8 mouse cellular contexts compared by ENCODE assay signal in the genomic region with DNA sequence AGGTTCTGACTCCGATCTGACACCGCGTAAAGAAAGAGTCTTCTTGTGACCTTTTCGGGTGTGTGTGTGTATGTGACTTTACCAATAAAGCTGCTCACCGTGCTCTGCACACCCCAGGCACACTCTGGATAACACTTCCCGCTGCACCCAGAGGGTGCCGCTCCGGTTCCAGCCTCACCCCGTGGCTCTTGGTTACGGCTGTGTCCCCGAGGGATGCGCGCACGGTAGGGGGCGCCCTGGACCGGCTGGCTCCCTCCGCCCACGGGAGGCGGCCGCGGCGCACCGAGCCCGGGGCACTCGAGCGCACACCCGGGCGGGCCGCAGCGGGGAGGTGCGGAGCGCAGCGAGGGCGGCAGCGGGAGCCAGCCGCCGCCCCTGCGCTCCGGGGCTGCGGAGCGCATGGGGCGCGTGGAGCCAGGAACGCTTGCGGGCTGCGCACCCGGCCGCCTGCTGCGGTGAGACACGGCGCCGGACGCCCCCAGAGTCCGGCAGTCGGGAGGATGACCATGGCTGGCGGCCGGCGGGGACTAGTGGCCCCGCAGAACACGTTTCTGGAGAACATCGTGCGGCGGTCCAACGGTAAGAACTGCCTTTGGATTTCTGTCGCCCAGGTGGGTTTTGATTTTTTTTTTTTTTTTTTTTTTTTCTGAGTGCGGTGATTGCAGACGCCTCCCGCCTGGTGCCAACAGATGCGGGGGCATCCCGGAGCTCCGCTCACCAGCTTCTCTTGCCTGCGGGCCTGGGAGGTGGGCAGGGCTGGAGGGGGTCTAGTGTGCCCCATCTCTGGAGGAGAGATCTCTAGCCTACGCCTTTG. TPM values are rescaled to one million over a fixed set of nuclear protein-coding genes. Genes with fewer than 3 reads are reported as not detected.
DNase-seq lines count a peak whose midpoint lies in the region; ATAC-seq lines count a peak whose summit lies in the region.

Kcnh1 (plus strand) TSS at position 267 of the 814 bp plus-strand sequence.

- H3K4me3 ChIP-seq in hindbrain, embryonic 10.5 days, result peak within 1 kb of the TSS; percentile 61
- peak within 1 kb of the TSS; percentile 55 for H3K4me3 ChIP-seq in lung, embryonic 15.5 days

- H3K27me3 ChIP-seq in hindbrain, embryonic 10.5 days (ENCODE audit: insufficient read depth, poor library complexity, severe bottlenecking), result peaks cover 54% of the 10 kb centered on the region
- peaks cover 31% of the 10 kb centered on the region for H3K27me3 ChIP-seq in lung, embryonic 15.5 days

- WGBS in hindbrain, embryonic 10.5 days, result 2% methylated on average over 73 of the region's 73 CpGs
- under 1% methylated on average over 71 of the region's 73 CpGs for WGBS in lung, embryonic 15.5 days

- H3K27ac ChIP-seq in hindbrain, embryonic 10.5 days, result peak within 1 kb of the TSS; percentile 72
- H3K27ac ChIP-seq in lung, embryonic 15.5 days, result no peak within 1 kb of the TSS

- H3K9me3 ChIP-seq in hindbrain, embryonic 10.5 days, result no peaks in the 10 kb centered on the region
- H3K9me3 ChIP-seq in lung, embryonic 15.5 days, result no peaks in the 10 kb centered on the region

- DNase-seq in MN1 (ENCODE audit: low spot score), result peak; percentile 81
- peak; percentile 94 for DNase-seq in cerebellum, adult 8-10 months
- DNase-seq in frontal cortex, adult 2 months (ENCODE audit: extremely low spot score in 1 of 2, low spot score in 1 of 2), result peak; percentile 78 to 98
- DNase-seq in hindbrain, embryonic 10.5 days (ENCODE audit: low spot score), result peak; percentile 82
- peak; percentile 91 for DNase-seq in layer of hippocampus, adult 9-11 months
- peak; percentile 88 for DNase-seq in ovary, postnatal 14 days (ENCODE audit: low spot score)
- peak; percentile 70 for DNase-seq in thymus, postnatal 0 days (ENCODE audit: low spot score)

- ATAC-seq in lung, embryonic 15.5 days (ENCODE audit: borderline replicate concordance, extremely low read depth, low FRiP score, low TSS enrichment), result peak; percentile 93

- peak within 1 kb of the TSS; percentile 97 for H3K4me2 ChIP-seq in lung, embryonic 15.5 days

- H3K36me3 ChIP-seq in hindbrain, embryonic 10.5 days, result no peaks in the 10 kb centered on the region
- no peaks in the 10 kb centered on the region for H3K36me3 ChIP-seq in lung, embryonic 15.5 days

- peaks cover 12% of the 10 kb centered on the region for H3K4me1 ChIP-seq in hindbrain, embryonic 10.5 days (replicated peaks)
- peaks cover 17% of the 10 kb centered on the region for H3K4me1 ChIP-seq in lung, embryonic 15.5 days

- H3K9ac ChIP-seq in lung, embryonic 15.5 days, result peak within 1 kb of the TSS; percentile 49

RNA-seq across cellular contexts. Expression of gene Kcnh1, which starts in this region (rescaled TPM):
- 23.3 and 26.1 TPM in 2 replicates for polyA plus RNA-seq in frontal cortex, adult 2 months (2012; rRNA removed)
- 0.84 and 1.4 TPM in 2 replicates for polyA plus RNA-seq in hindbrain, embryonic 10.5 days (2016; fragmentation: Nextera tagmentation; extraction: Ambion mirVana)
- 1.4 and 1.7 TPM in 2 replicates for polyA plus RNA-seq in lung, embryonic 15.5 days (2015; fragmentation: Nextera tagmentation; extraction: Ambion mirVana)
- 0.49 TPM in 2 replicates for polyA plus RNA-seq in thymus, postnatal 0 days (2015; fragmentation: Nextera tagmentation; extraction: Ambion mirVana)

Comparison
In these comparisons a context has a peak if more than half of its experiments do, and no peak if none do; other contexts are left out.
1. Peak in DNase-seq in thymus, postnatal 0 days; RNA of the gene not detected or under 1 TPM.